9 mouse cellular contexts compared by ENCODE assay signal in the genomic region with DNA sequence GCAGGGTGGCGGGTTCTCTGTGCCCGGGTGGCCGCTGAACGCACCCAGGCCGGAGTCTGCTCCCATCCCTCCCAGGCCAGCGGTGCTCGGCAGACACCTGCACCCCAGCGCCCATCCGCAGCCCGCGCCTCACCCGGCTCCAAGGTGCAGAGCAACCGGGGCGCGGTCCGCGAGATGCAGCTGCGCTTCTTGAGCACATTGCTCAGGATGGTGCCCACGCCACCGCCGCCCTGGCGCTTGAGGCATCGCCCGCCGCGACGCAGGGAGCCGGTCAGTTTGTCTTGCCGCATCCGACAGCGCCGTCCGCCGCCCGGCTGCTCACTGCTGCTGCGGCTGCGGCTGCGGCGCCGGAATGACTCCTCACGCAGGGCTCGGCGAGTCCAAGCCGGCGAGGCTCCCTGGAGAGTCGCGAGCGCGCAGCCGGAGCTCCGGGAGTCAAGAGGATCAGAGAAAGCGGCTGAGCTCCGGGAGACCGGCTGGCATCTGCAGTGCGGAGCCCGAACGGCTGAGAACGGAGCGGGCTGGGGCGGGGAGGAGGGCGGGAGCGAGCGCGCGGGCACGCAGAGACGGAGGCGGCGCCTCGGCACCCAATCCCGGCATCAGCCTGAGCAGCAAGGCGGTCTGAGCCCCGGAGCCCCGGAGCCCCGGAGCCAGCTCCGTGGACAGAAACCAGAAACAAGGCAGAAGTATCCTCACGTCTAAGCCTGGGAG. TPM values are rescaled to one million over a fixed set of nuclear protein-coding genes. Genes with fewer than 3 reads are reported as not detected.
DNase-seq lines count a peak whose midpoint lies in the region; ATAC-seq lines count a peak whose summit lies in the region.
"Had no signal": no experiment of that assay in that cellular context is flagged by ENCODE, and none has a peak within 500 bp of the region (broad histone marks: within the 10 kb centered on the region; RNA-seq: fewer than 3 reads in every experiment).

No protein-coding gene starts in this region.

- no peaks in the 10 kb centered on the region for H3K36me3 ChIP-seq in embryonic facial prominence, embryonic 14.5 days (ENCODE audit: control insufficient read depth, insufficient read depth, low read length)
- no peaks in the 10 kb centered on the region for H3K36me3 ChIP-seq in heart, embryonic 14.5 days (ENCODE audit: control insufficient read depth, insufficient read depth, low read length)
- H3K36me3 ChIP-seq in liver, embryonic 11.5 days (ENCODE audit: control insufficient read depth, insufficient read depth, low read length), result no peaks in the 10 kb centered on the region
- no peaks in the 10 kb centered on the region for H3K36me3 ChIP-seq in midbrain, embryonic 16.5 days (ENCODE audit: control insufficient read depth, insufficient read depth, low read length)
- no peaks in the 10 kb centered on the region for H3K36me3 ChIP-seq in stomach, embryonic 15.5 days

- H3K27me3 ChIP-seq in embryonic facial prominence, embryonic 14.5 days (replicated peaks; ENCODE audit: control insufficient read depth, insufficient read depth, low read length), result peaks cover 33% of the 10 kb centered on the region
- peaks cover 50% of the 10 kb centered on the region for H3K27me3 ChIP-seq in heart, embryonic 14.5 days (ENCODE audit: control insufficient read depth, insufficient read depth, low read length)
- peaks cover 51% of the 10 kb centered on the region for H3K27me3 ChIP-seq in liver, embryonic 11.5 days (replicated peaks; ENCODE audit: control insufficient read depth, insufficient read depth, low read length)
- H3K27me3 ChIP-seq in midbrain, embryonic 16.5 days (ENCODE audit: control insufficient read depth, insufficient read depth, low read depth, low read length), result no peaks in the 10 kb centered on the region; the same call in 1 of the 2 replicates
- peaks cover 11% of the 10 kb centered on the region for H3K27me3 ChIP-seq in stomach, embryonic 15.5 days (replicated peaks)

- peak overlapping the region; percentile 98 for H3K4me2 ChIP-seq in embryonic facial prominence, embryonic 14.5 days (ENCODE audit: low read depth, low read length)
- H3K4me2 ChIP-seq in heart, embryonic 14.5 days (ENCODE audit: low read length), result peak overlapping the region; percentile 98
- H3K4me2 ChIP-seq in liver, embryonic 11.5 days, result peak overlapping the region; percentile 83
- H3K4me2 ChIP-seq in midbrain, embryonic 16.5 days (ENCODE audit: low read length), result peak overlapping the region; percentile 76
- H3K4me2 ChIP-seq in stomach, embryonic 15.5 days, result peak overlapping the region; percentile 98

- peaks cover 11% of the 10 kb centered on the region for H3K4me1 ChIP-seq in embryonic facial prominence, embryonic 14.5 days (ENCODE audit: control insufficient read depth, insufficient read depth, low read length)
- H3K4me1 ChIP-seq in heart, embryonic 14.5 days (ENCODE audit: control insufficient read depth in 2 of 2, insufficient read depth in 2 of 2, low read length in 2 of 2), result peaks cover 4 to 17% of the 10 kb centered on the region in 2 experiments; a peak in 3 of 4 replicates
- H3K4me1 ChIP-seq in liver, embryonic 11.5 days (replicated peaks; ENCODE audit: control insufficient read depth, insufficient read depth, low read length), result peaks cover 5% of the 10 kb centered on the region; the same call in 1 of the 2 replicates
- H3K4me1 ChIP-seq in midbrain, embryonic 16.5 days (ENCODE audit: control insufficient read depth, insufficient read depth, low read length), result peaks cover 22% of the 10 kb centered on the region
- H3K4me1 ChIP-seq in stomach, embryonic 15.5 days, result peaks cover 16% of the 10 kb centered on the region

- peak overlapping the region; percentile 60 for H3K9ac ChIP-seq in embryonic facial prominence, embryonic 14.5 days (ENCODE audit: low read depth, low read length)
- peak overlapping the region; percentile 65 for H3K9ac ChIP-seq in heart, embryonic 14.5 days (ENCODE audit: low read length)
- H3K9ac ChIP-seq in liver, embryonic 11.5 days (ENCODE audit: low read depth, low read length), result peak overlapping the region; percentile 36; the same call in 1 of the 2 replicates
- H3K9ac ChIP-seq in midbrain, embryonic 16.5 days (ENCODE audit: low read depth, low read length), result peak overlapping the region; percentile 97
- peak overlapping the region; percentile 29; the same call in 1 of the 2 replicates for H3K9ac ChIP-seq in stomach, embryonic 15.5 days

- under 1% methylated on average over 47 of the region's 77 CpGs for WGBS in embryonic facial prominence, embryonic 14.5 days
- WGBS in heart, embryonic 14.5 days, result under 1% methylated on average over 72 of the region's 77 CpGs
- 2% methylated on average over 76 of the region's 77 CpGs for WGBS in liver, embryonic 11.5 days
- WGBS in midbrain, embryonic 16.5 days, result 0% methylated on average over 64 of the region's 77 CpGs
- under 1% methylated on average over 76 of the region's 77 CpGs for WGBS in stomach, embryonic 15.5 days

- peak; percentile 78 for DNase-seq in CD4-positive helper T cell, adult 2 months (ENCODE audit: low read depth, low spot score)
- DNase-seq in adrenal gland, postnatal 4 days (ENCODE audit: low spot score in 2 of 2), result peak; percentile 28 to 37
- DNase-seq in embryonic facial prominence, embryonic 14.5 days (ENCODE audit: low spot score), result peak; percentile 75
- peak; percentile 74 for DNase-seq in kidney, postnatal 10 days
- DNase-seq in liver, embryonic 11.5 days (ENCODE audit: low spot score), result peak; percentile 68

- H3K9me3 ChIP-seq in embryonic facial prominence, embryonic 14.5 days (ENCODE audit: control insufficient read depth, low read length), result no peaks in the 10 kb centered on the region
- no peaks in the 10 kb centered on the region for H3K9me3 ChIP-seq in heart, embryonic 14.5 days (ENCODE audit: control insufficient read depth, low read length)
- H3K9me3 ChIP-seq in liver, embryonic 11.5 days (ENCODE audit: control insufficient read depth, low read length), result no peaks in the 10 kb centered on the region
- no peaks in the 10 kb centered on the region for H3K9me3 ChIP-seq in midbrain, embryonic 16.5 days (replicated peaks; ENCODE audit: control insufficient read depth, low read length, poor library complexity, severe bottlenecking)
- H3K9me3 ChIP-seq in stomach, embryonic 15.5 days, result no peaks in the 10 kb centered on the region

- peak; percentile 88 for ATAC-seq in embryonic facial prominence, embryonic 14.5 days (ENCODE audit: low read depth)
- peak; percentile 66 for ATAC-seq in heart, embryonic 14.5 days (ENCODE audit: insufficient number of reproducible peaks, insufficient read depth, low FRiP score, low read depth)
- peak; percentile 56; the same call in 1 of the 2 replicates for ATAC-seq in liver, embryonic 11.5 days (replicated peaks; ENCODE audit: low FRiP score)
- ATAC-seq in midbrain, embryonic 16.5 days, result peak; percentile 94
- peak; percentile 84 for ATAC-seq in stomach, embryonic 15.5 days (ENCODE audit: insufficient read depth, low FRiP score, low read depth)

- H3K4me3 ChIP-seq in embryonic facial prominence, embryonic 14.5 days (ENCODE audit: low read depth, low read length), result peak overlapping the region; percentile 68
- peak overlapping the region; percentile 61 to 79 for H3K4me3 ChIP-seq in heart, embryonic 14.5 days (ENCODE audit: control insufficient read depth in 1 of 2, insufficient read depth in 1 of 2, low read depth in 1 of 2, low read length in 2 of 2)
- peak overlapping the region; percentile 59 for H3K4me3 ChIP-seq in liver, embryonic 11.5 days (ENCODE audit: low read depth, low read length)
- peak overlapping the region; percentile 90 for H3K4me3 ChIP-seq in midbrain, embryonic 16.5 days (ENCODE audit: low read depth, low read length)
- H3K4me3 ChIP-seq in stomach, embryonic 15.5 days (replicated peaks), result peak overlapping the region; percentile 66
- H3K4me3 ChIP-seq: myocyte had no signal

- peak overlapping the region; percentile 29 for H3K27ac ChIP-seq in embryonic facial prominence, embryonic 14.5 days (replicated peaks; ENCODE audit: low read depth, low read length)
- no peak overlapping the region for H3K27ac ChIP-seq in heart, embryonic 14.5 days (replicated peaks in 1 of 2; ENCODE audit: control insufficient read depth in 1 of 2, insufficient read depth in 1 of 2, low read depth in 2 of 2, low read length in 2 of 2)
- H3K27ac ChIP-seq in liver, embryonic 11.5 days (ENCODE audit: low read depth, low read length), result no peak overlapping the region
- H3K27ac ChIP-seq in midbrain, embryonic 16.5 days (ENCODE audit: low read length), result peak overlapping the region; percentile 90
- 0 out of 2 replicates have a peak overlapping the region, but pooled peaks have one; percentile 26 for H3K27ac ChIP-seq in stomach, embryonic 15.5 days

RNA-seq across cellular contexts. Expression of gene Tbc1d30, which starts 40.4 kb away (rescaled TPM):
- total RNA-seq in adrenal gland, postnatal 4 days (2021), result 1 to 10 TPM; 3.8 to 7.1 TPM
- 2.2 and 3.6 TPM in 2 replicates for polyA plus RNA-seq in embryonic facial prominence, embryonic 14.5 days (2014; fragmentation: Nextera tagmentation; extraction: Ambion mirVana)
- polyA plus RNA-seq in heart, embryonic 14.5 days (2014; fragmentation: Nextera tagmentation; extraction: Ambion mirVana), result 2.1 and 2.4 TPM in 2 replicates
- polyA plus RNA-seq in liver, embryonic 11.5 days (2014; fragmentation: Nextera tagmentation; extraction: Ambion mirVana), result 0.27 and 0.78 TPM in 2 replicates
- polyA plus RNA-seq in midbrain, embryonic 16.5 days (2015; fragmentation: Nextera tagmentation; extraction: Ambion mirVana), result 14.7 and 15.1 TPM in 2 replicates
- 8.0 and 8.2 TPM in 2 replicates for polyA plus RNA-seq in stomach, embryonic 15.5 days (2015; fragmentation: Nextera tagmentation; extraction: Ambion mirVana)
- polyA plus RNA-seq: myocyte had no signal

RNA-seq across cellular contexts. Expression of gene Gns, which starts 54.2 kb away (rescaled TPM):
- 100 to 1,000 TPM; 121 to 130 TPM for total RNA-seq in adrenal gland, postnatal 4 days (2021)
- polyA plus RNA-seq in embryonic facial prominence, embryonic 14.5 days (2014; fragmentation: Nextera tagmentation; extraction: Ambion mirVana), result 58.8 and 61.2 TPM in 2 replicates
- polyA plus RNA-seq in heart, embryonic 14.5 days (2014; fragmentation: Nextera tagmentation; extraction: Ambion mirVana), result 39.0 and 40.8 TPM in 2 replicates
- 31.2 and 31.6 TPM in 2 replicates for polyA plus RNA-seq in liver, embryonic 11.5 days (2014; fragmentation: Nextera tagmentation; extraction: Ambion mirVana)
- 38.3 and 38.6 TPM in 2 replicates for polyA plus RNA-seq in midbrain, embryonic 16.5 days (2015; fragmentation: Nextera tagmentation; extraction: Ambion mirVana)
- 39.6 and 44.2 TPM in 2 replicates for polyA plus RNA-seq in stomach, embryonic 15.5 days (2015; fragmentation: Nextera tagmentation; extraction: Ambion mirVana)

Comparison
In these comparisons a context has a peak if more than half of its experiments do, and no peak if none do; other contexts are left out.
1. H3K27ac ChIP-seq: peak in embryonic facial prominence, embryonic 14.5 days (single experiment), midbrain, embryonic 16.5 days (single experiment) and stomach, embryonic 15.5 days (single experiment); none in heart, embryonic 14.5 days (0 of 2) and liver, embryonic 11.5 days (single experiment).
2. H3K9ac ChIP-seq: peak in every context shown above with its lines; median percentile 97 in midbrain, embryonic 16.5 days; 65 in heart, embryonic 14.5 days; 60 in embryonic facial prominence, embryonic 14.5 days; 36 in liver, embryonic 11.5 days; 29 in stomach, embryonic 15.5 days.
3. Peak in every context shown above with its lines, with median percentiles within 50 percentile points of each other: DNase-seq, ATAC-seq, H3K4me2 ChIP-seq and H3K4me3 ChIP-seq.